Mouse (Mus musculus) stomach, postnatal 0 days (tissue): Measurements from ENCODE around the gene Pcsk5.

Experiments used
- CTCF ChIP-seq: IDR thresholded peaks from 2 replicates; pipeline ENCODE4 v1.5.1; 2016; ENCODE audit warnings: antibody characterized with exemption, low read depth, mild to moderate bottlenecking, moderate library complexity
- EP300 ChIP-seq: optimal IDR thresholded peaks from 2 replicates; pipeline ENCODE3; 2016; ENCODE audit warnings: antibody characterized with exemption

DNA sequence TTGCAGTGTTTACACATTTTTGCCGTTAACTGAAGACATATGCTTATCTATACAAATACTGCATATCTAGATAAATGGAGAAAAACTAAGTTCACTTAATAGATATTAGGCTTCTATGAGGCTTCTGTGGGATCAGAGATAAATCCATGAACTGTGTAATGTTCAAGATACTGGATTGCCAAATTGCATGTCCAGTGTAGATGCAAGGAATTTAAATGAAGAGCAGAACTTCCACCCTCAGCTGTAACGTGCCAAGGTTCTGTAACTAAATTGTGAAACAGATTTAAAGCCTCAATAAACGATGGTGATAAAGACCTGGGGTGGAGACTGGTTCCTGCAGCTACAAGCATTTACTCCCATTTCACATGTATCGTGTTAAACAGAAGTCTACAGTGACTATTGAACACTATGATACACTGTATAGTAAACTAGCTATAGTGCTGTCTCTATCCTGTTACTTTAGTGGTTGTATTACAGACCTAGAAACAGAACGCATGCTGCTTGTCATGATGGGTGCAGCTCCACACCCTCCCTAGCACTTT is 23.9 kb downstream of the Pcsk5 start:
- TF ChIP-seq EP300 (no peak), CTCF (no peak)
